Mouse (Mus musculus): ENCODE measurements around the gene Alg9. TPM values are rescaled to one million over a fixed set of nuclear protein-coding genes. Genes with fewer than 3 reads are reported as not detected.

Alg9 gene
- polyA plus RNA-seq, 1 experiment from 2014 or later: 49.2 TPM

GRCm38 (mm10) chr9:50742744-50743143 is 32.1 kb upstream of the Alg9 start:
- no peak overlapping the region for H3K9ac ChIP-seq
- 73% methylated on average over 2 of the region's 2 CpGs for WGBS
- no peaks in the 10 kb centered on the region for H3K9me3 ChIP-seq
- H3K27me3 ChIP-seq: peaks cover 8% of the 10 kb centered on the region
- H3K4me1 ChIP-seq (replicated peaks): peaks cover 22% of the 10 kb centered on the region
- no peaks in the 10 kb centered on the region for H3K36me3 ChIP-seq
- no peak for ATAC-seq (ENCODE audit: low read depth)
- no peak overlapping the region for H3K4me3 ChIP-seq
- no peak overlapping the region for H3K27ac ChIP-seq (replicated peaks)
- no peak overlapping the region for H3K4me2 ChIP-seq

- no peak overlapping the region for H3K27ac ChIP-seq (replicated peaks)
- peak overlapping the region; percentile 61 for H3K4me2 ChIP-seq
- H3K27me3 ChIP-seq: peaks cover 8% of the 10 kb centered on the region
- peak overlapping the region; percentile 36 for H3K4me3 ChIP-seq
- H3K4me1 ChIP-seq (replicated peaks): peaks cover 13% of the 10 kb centered on the region
- WGBS: 13% methylated on average over 7 of the region's 7 CpGs
- peak overlapping the region; percentile 66 for H3K9ac ChIP-seq
- no peak for ATAC-seq (ENCODE audit: low read depth)
- H3K9me3 ChIP-seq: no peaks in the 10 kb centered on the region
- H3K36me3 ChIP-seq: no peaks in the 10 kb centered on the region
These were observed 29.0 kb upstream of the Alg9 start for GRCm38 (mm10) chr9:50745806-50746205.

DNA sequence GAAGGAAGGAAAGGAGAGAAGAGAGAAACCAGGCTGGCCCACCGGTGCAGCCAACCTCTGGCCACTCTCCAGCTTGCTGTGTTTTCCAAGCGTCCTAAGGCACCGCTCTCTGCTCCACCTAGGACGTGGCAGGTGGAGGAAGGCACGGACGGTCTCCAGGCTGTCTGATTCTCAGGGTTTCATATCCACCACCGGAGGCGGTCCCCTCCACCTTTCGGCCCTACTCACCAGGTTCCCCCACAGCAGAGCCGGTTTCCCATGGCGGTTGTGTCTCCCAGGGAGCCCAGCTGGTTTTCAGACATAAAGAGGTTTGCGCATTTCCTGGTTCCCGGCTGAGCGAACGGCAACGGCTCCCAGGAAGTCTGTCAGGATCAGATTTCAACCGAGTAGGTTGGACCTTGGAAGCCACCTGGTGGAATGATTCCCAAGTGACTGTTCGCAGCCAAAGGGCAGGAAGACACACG is 28.6 kb upstream of the Alg9 start, which contains the start of gene 2310030G06Rik:
Gene 2310030G06Rik, minus strand, starts transcription at position 323 of the 464 bp plus-strand sequence.
- peaks cover 13% of the 10 kb centered on the region for H3K4me1 ChIP-seq (replicated peaks)
- H3K9me3 ChIP-seq: no peaks in the 10 kb centered on the region
- H3K4me2 ChIP-seq: peak within 1 kb of the TSS; percentile 61
- H3K4me3 ChIP-seq: peak within 1 kb of the TSS; percentile 36
- no peaks in the 10 kb centered on the region for H3K36me3 ChIP-seq
- ATAC-seq (ENCODE audit: low read depth): no peak; the same call in 1 of the 2 replicates
- 2% methylated on average over 19 of the region's 19 CpGs for WGBS
- H3K27ac ChIP-seq (replicated peaks): no peak within 1 kb of the TSS
- peaks cover 8% of the 10 kb centered on the region for H3K27me3 ChIP-seq
- H3K9ac ChIP-seq: peak within 1 kb of the TSS; percentile 66

DNA sequence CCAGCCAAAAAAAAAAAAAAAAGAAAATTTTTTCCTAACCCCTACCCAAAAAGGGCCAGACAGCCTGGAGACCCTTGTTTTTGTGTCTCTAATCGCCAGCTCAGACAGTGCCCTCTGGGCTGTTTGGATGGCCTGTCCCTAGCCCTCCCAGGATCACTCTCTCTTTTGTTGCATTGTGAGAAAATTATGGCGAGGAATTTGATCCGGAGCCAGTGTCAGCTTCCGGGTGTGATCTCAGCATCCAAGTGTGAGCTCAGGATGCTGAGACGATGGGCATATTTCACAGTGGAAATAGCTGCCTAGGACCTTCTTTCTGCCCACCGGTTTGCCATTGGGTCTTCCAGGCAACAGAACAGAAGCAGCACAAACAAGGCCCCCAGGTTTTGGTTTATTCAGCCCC is 24.1 kb upstream of the Alg9 start:
- ATAC-seq (ENCODE audit: low read depth): no peak
- H3K4me1 ChIP-seq (replicated peaks): peaks cover 13% of the 10 kb centered on the region
- 64% methylated on average over 6 of the region's 6 CpGs for WGBS
- no peak overlapping the region for H3K27ac ChIP-seq (replicated peaks)
- no peaks in the 10 kb centered on the region for H3K9me3 ChIP-seq
- no peak overlapping the region for H3K4me2 ChIP-seq
- no peak overlapping the region for H3K9ac ChIP-seq
- no peak overlapping the region for H3K4me3 ChIP-seq
- no peaks in the 10 kb centered on the region for H3K36me3 ChIP-seq
- H3K27me3 ChIP-seq: peaks cover 7% of the 10 kb centered on the region; the same call in 1 of the 2 replicates

DNA sequence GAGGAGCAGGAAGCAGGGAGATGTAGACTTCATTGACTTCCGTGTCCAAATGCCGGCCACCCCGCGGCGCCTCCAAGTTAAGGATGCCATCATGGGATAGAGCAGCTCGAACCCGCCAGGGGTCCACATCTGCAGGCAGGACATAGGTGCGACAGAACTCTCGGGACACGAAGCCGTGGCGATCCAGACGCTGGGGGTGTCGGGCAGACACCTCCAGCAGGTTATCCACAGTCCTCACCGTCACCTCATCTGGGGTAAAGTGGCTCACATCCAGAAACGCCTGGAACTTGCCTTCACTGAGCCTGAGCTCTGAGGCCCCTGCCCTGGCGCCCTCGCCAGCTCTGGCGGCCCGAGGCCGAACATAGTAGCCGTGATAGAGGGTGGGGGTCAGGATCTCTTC is 23.5 kb upstream of the Alg9 start, which contains the start of gene Cryab:
Gene Cryab, plus strand, starts transcription at position 3 of the 400 bp plus-strand sequence.
- Histone ChIP-seq H3K27me3 (0 out of 2 replicates have a peak, but pooled peaks cover 1% of the 10 kb centered on the region), H3K9ac (no peak within 1 kb of the TSS), H3K9me3 (no peaks in the 10 kb centered on the region), H3K27ac (replicated peaks) (no peak within 1 kb of the TSS), H3K36me3 (no peaks in the 10 kb centered on the region), H3K4me3 (no peak within 1 kb of the TSS), H3K4me2 (no peak within 1 kb of the TSS), H3K4me1 (replicated peaks) (peaks cover 7% of the 10 kb centered on the region)
- 76% methylated on average over 22 of the region's 22 CpGs for WGBS
- no peak for ATAC-seq (ENCODE audit: low read depth)

DNA sequence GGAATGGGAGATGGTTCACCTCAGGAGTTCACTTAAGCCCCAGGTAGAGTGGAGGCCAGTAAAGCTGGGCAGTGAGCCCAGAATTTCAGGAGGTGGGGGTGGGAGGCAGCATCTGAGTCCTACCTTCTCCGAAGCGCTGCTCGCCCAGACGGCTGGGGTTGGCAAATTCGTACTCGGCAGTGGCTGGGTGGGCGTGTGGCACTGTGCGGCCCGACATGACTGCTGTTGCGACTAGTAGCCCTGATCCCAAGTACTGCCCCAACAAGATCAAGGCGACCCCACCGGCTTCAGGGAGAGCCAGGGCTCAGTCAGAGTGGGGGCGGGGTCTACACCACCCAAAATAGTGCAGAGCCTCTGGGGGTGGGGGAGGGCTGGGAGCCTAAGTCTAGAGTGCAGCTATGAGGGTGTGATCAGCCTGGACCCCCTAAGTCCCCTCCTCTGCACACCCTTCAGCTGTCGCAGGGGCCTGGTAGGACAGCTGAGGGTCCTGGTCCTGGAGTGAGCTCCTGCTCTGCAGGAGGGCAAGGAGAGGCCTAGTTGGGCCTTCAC is 22.7 kb upstream of the Alg9 start, which contains the start of gene Hspb2:
Gene Hspb2, minus strand, starts transcription at position 301 of the 549 bp plus-strand sequence.
- H3K27ac ChIP-seq (replicated peaks): no peak within 1 kb of the TSS
- WGBS: 72% methylated on average over 14 of the region's 14 CpGs
- no peaks in the 10 kb centered on the region for H3K36me3 ChIP-seq
- ATAC-seq (ENCODE audit: low read depth): no peak
- H3K9ac ChIP-seq: no peak within 1 kb of the TSS
- H3K4me1 ChIP-seq (replicated peaks): no peaks in the 10 kb centered on the region
- no peak within 1 kb of the TSS for H3K4me3 ChIP-seq
- no peaks in the 10 kb centered on the region for H3K27me3 ChIP-seq
- H3K9me3 ChIP-seq: no peaks in the 10 kb centered on the region
- H3K4me2 ChIP-seq: no peak within 1 kb of the TSS

DNA sequence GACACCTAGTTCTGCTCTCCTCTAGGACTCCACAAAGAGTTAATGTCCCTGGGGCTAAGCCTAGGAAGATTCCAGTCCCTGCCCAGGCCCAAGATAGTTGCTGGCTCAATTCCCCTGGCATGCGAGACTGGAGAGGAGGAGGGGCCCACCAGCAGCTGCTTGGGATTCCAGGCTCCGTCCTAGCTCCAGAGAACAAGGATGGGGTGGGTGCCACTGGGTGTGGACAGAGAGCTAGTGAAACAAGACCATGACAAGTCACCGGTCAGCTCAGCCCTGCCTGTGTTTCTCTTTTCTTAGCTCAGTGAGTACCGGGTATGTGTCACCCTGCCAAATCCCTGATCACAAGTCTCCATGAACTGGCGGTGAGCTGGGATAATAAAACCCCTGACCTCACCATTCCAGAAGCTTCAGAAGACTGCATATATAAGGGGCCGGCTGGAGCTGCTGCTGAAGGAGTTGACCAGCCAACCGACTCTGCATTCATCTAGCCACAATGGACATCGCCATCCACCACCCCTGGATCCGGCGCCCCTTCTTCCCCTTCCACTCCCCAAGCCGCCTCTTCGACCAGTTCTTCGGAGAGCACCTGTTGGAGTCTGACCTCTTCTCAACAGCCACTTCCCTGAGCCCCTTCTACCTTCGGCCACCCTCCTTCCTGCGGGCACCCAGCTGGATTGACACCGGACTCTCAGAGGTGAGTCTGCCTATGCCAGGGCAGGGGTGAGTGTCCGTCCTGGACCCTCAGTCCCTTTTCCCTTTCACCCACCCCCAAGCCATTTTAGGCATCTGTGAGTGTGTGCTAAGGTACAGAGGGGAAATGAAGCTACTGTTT is 21.8 kb upstream of the Alg9 start:
- H3K4me2 ChIP-seq: no peak overlapping the region
- H3K36me3 ChIP-seq: no peaks in the 10 kb centered on the region
- WGBS: 72% methylated on average over 17 of the region's 17 CpGs
- no peak overlapping the region for H3K4me3 ChIP-seq
- no peaks in the 10 kb centered on the region for H3K9me3 ChIP-seq
- no peaks in the 10 kb centered on the region for H3K4me1 ChIP-seq (replicated peaks)
- no peak overlapping the region for H3K27ac ChIP-seq (replicated peaks)
- ATAC-seq (ENCODE audit: low read depth): no peak
- H3K9ac ChIP-seq: no peak overlapping the region
- no peaks in the 10 kb centered on the region for H3K27me3 ChIP-seq

DNA sequence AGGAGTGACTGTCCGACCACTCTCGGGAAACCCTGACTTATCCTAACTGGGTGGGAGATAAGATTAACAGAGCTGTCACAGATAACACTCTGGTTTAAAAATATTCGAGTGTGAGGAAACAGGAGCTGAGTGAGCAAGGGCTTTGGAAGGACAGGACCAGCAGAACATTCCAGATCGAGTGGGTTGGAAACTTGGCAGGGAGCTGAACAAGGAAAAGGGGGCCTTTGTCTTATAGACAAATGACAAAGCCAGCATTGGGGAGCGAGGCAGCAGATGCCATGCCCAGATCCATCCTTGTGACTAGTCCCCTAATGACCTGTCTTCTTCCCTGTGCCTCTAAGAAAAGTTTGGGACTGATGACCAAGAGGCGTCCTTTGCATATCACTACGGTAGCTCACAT is 20.9 kb upstream of the Alg9 start:
- no peaks in the 10 kb centered on the region for H3K4me1 ChIP-seq (replicated peaks)
- WGBS: 72% methylated on average over 7 of the region's 7 CpGs
- H3K36me3 ChIP-seq: no peaks in the 10 kb centered on the region
- no peak overlapping the region for H3K9ac ChIP-seq
- H3K27me3 ChIP-seq: no peaks in the 10 kb centered on the region
- H3K9me3 ChIP-seq: no peaks in the 10 kb centered on the region
- no peak overlapping the region for H3K4me2 ChIP-seq
- no peak overlapping the region for H3K27ac ChIP-seq (replicated peaks)
- no peak overlapping the region for H3K4me3 ChIP-seq
- ATAC-seq (ENCODE audit: low read depth): no peak

- ATAC-seq (ENCODE audit: low read depth): no peak
- H3K4me2 ChIP-seq: no peak overlapping the region
- no peaks in the 10 kb centered on the region for H3K4me1 ChIP-seq (replicated peaks)
- H3K9me3 ChIP-seq: no peaks in the 10 kb centered on the region
- no peaks in the 10 kb centered on the region for H3K27me3 ChIP-seq
- no peak overlapping the region for H3K9ac ChIP-seq
- no peak overlapping the region for H3K27ac ChIP-seq (replicated peaks)
- no peak overlapping the region for H3K4me3 ChIP-seq
- H3K36me3 ChIP-seq: no peaks in the 10 kb centered on the region
- WGBS: 30% methylated on average over 5 of the region's 5 CpGs
These were observed 18.1 kb upstream of the Alg9 start for GRCm38 (mm10) chr9:50756711-50757110.

DNA sequence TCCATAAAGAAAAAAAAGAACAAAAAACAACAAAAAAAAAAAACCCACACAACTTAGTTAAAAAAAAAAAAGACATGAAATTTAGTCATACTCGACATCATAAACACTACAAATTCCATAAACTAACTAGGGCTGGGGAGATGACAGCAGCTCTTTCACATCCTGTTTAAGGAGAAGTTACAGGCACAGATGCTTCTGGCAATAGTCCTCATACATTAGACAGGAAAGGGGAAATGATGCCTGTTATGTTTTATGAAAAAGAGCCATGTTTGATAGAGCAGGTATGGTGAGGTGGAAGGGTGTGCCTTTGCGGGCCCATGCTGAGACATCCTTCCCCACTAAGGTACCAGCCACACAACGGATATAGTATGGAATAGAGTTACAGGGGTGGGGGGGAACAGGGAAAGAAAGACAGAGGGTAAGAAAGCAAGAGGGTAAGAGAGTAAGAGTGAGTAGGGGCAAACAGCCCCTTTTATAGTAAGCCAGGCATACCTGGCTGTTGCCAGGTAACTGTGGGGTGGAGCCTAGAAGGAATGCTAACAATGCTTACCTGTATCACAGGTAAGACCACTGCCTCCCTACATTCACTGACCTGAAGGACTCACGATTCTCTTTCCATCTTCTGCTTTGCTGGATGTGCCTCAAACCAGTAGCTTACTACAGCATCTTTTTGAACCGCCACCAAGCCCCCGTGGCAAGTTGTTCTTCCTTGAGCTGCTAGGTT is 13.1 kb upstream of the Alg9 start:
- H3K9me3 ChIP-seq: no peaks in the 10 kb centered on the region
- H3K27ac ChIP-seq (replicated peaks): no peak overlapping the region
- no peak overlapping the region for H3K9ac ChIP-seq
- H3K4me1 ChIP-seq (replicated peaks): no peaks in the 10 kb centered on the region
- no peaks in the 10 kb centered on the region for H3K27me3 ChIP-seq
- H3K4me3 ChIP-seq: no peak overlapping the region
- WGBS: 65% methylated on average over 6 of the region's 6 CpGs
- no peak for ATAC-seq (ENCODE audit: low read depth)
- H3K36me3 ChIP-seq: no peaks in the 10 kb centered on the region; the same call in 1 of the 2 replicates
- no peak overlapping the region for H3K4me2 ChIP-seq

GRCm38 (mm10) chr9:50763331-50763730 is 11.5 kb upstream of the Alg9 start:
- Histone ChIP-seq H3K27ac (replicated peaks) (no peak overlapping the region), H3K27me3 (no peaks in the 10 kb centered on the region), H3K4me3 (no peak overlapping the region), H3K4me2 (no peak overlapping the region), H3K9ac (no peak overlapping the region), H3K9me3 (no peaks in the 10 kb centered on the region), H3K4me1 (replicated peaks) (peaks cover 9% of the 10 kb centered on the region), H3K36me3 (no peaks in the 10 kb centered on the region; the same call in 1 of the 2 replicates)
- ATAC-seq (ENCODE audit: low read depth): no peak
- WGBS: 74% methylated on average over 1 of the region's 1 CpGs

All from neural tube, embryonic 13.5 days (tissue).